Mouse (Mus musculus): Measurements from ENCODE around the gene Gm47969. TPM values are rescaled to one million over a fixed set of nuclear protein-coding genes. Genes with fewer than 3 reads are reported as not detected.
"Not testable (repeated sequence)": the region's sequence is repeated elsewhere in the genome, so short reads cannot be mapped to it uniquely, and the experiment has no call there.

Gene Gm47969
- not detected in 2 replicates for polyA plus RNA-seq (2012; rRNA removed)
- polyA plus RNA-seq (2014; fragmentation: Nextera tagmentation; extraction: Ambion mirVana) = not detected in 2 replicates

GRCm38 (mm10) chr1:83044882-83045427, at the start of gene Gm47969:
Gm47969 (plus strand) TSS chr1:83044932.
- DNase-seq (ENCODE audit: low read depth in 3 of 3, low spot score in 3 of 3) (no peak), ATAC-seq (ENCODE audit: insufficient read depth) (no peak)
- Histone ChIP-seq H3K27me3 (ENCODE audit: control insufficient read depth, insufficient read depth, low read length) (no peaks in the 10 kb centered on the region), H3K4me3 (ENCODE audit: insufficient read depth in 1 of 2, low read depth in 2 of 2, low read length in 2 of 2) (no peak within 1 kb of the TSS), H3K9ac (replicated peaks) (no peak within 1 kb of the TSS), H3K4me1 (replicated peaks; ENCODE audit: control insufficient read depth in 2 of 2, insufficient read depth in 2 of 2, low read length in 1 of 2) (no peaks in the 10 kb centered on the region), H3K4me2 (ENCODE audit: low read depth) (no peak within 1 kb of the TSS), H3K9me3 (ENCODE audit: control insufficient read depth, low read length) (no peaks in the 10 kb centered on the region), H3K36me3 (replicated peaks; ENCODE audit: control insufficient read depth, insufficient read depth, low read depth) (no peaks in the 10 kb centered on the region), H3K27ac (no peak within 1 kb of the TSS)
- TF ChIP-seq EP300 (IDR thresholded peaks at IDR 0.05; ENCODE audit: low read depth) (no peak), CTCF (IDR thresholded peaks at IDR 0.05; ENCODE audit: low read depth) (0 out of 2 replicates have a peak, but pooled peaks have one; percentile 16)
- 28% methylated on average over 5 of the region's 5 CpGs for WGBS (ENCODE audit: insufficient replicate concordance)

- WGBS (ENCODE audit: insufficient replicate concordance) = 77% methylated on average over 7 of the region's 9 CpGs
- not testable (repeated sequence) for H3K4me3 ChIP-seq (ENCODE audit: insufficient read depth in 1 of 2, low read depth in 2 of 2, low read length in 2 of 2); H3K4me1 ChIP-seq (replicated peaks; ENCODE audit: control insufficient read depth in 2 of 2, insufficient read depth in 2 of 2, low read length in 1 of 2); H3K4me2 ChIP-seq (ENCODE audit: low read depth); DNase-seq (ENCODE audit: low read depth in 3 of 3, low spot score in 3 of 3); H3K27ac ChIP-seq; H3K9ac ChIP-seq (replicated peaks); H3K36me3 ChIP-seq (replicated peaks; ENCODE audit: control insufficient read depth, insufficient read depth, low read depth); ATAC-seq (ENCODE audit: insufficient read depth); H3K9me3 ChIP-seq (ENCODE audit: control insufficient read depth, low read length); H3K27me3 ChIP-seq (ENCODE audit: control insufficient read depth, insufficient read depth, low read length)
Measured at GRCm38 (mm10) chr1:83000306-83000705, 44.4 kb upstream of the Gm47969 start, which contains the start of gene Gm47959. Gm47959 (plus strand) TSS chr1:83000548.

GRCm38 (mm10) chr1:83006218-83007179, 38.2 kb upstream of the Gm47969 start:
- 52% methylated on average over 8 of the region's 8 CpGs for WGBS (ENCODE audit: insufficient replicate concordance)
- no peak for TF ChIP-seq EP300 (IDR thresholded peaks at IDR 0.05; ENCODE audit: low read depth)
- no peak for TF ChIP-seq CTCF (IDR thresholded peaks at IDR 0.05; ENCODE audit: low read depth)
- Histone ChIP-seq H3K9me3 (ENCODE audit: control insufficient read depth, low read length) (no peaks in the 10 kb centered on the region), H3K4me1 (replicated peaks; ENCODE audit: control insufficient read depth in 2 of 2, insufficient read depth in 2 of 2, low read length in 1 of 2) (no peaks in the 10 kb centered on the region), H3K36me3 (replicated peaks; ENCODE audit: control insufficient read depth, insufficient read depth, low read depth) (no peaks in the 10 kb centered on the region), H3K4me2 (ENCODE audit: low read depth) (no peak overlapping the region), H3K27ac (no peak overlapping the region), H3K27me3 (ENCODE audit: control insufficient read depth, insufficient read depth, low read length) (no peaks in the 10 kb centered on the region), H3K4me3 (ENCODE audit: insufficient read depth in 1 of 2, low read depth in 2 of 2, low read length in 2 of 2) (no peak overlapping the region), H3K9ac (replicated peaks) (no peak overlapping the region)
- no peak for ATAC-seq (ENCODE audit: insufficient read depth)
- DNase-seq (ENCODE audit: low read depth in 3 of 3, low spot score in 3 of 3) = no peak

GRCm38 (mm10) chr1:83007471-83007870, 37.3 kb upstream of the Gm47969 start:
- Histone ChIP-seq H3K4me1 (replicated peaks; ENCODE audit: control insufficient read depth in 2 of 2, insufficient read depth in 2 of 2, low read length in 1 of 2) (no peaks in the 10 kb centered on the region), H3K9me3 (ENCODE audit: control insufficient read depth, low read length) (no peaks in the 10 kb centered on the region), H3K27me3 (ENCODE audit: control insufficient read depth, insufficient read depth, low read length) (no peaks in the 10 kb centered on the region), H3K4me3 (ENCODE audit: insufficient read depth in 1 of 2, low read depth in 2 of 2, low read length in 2 of 2) (no peak overlapping the region), H3K36me3 (replicated peaks; ENCODE audit: control insufficient read depth, insufficient read depth, low read depth) (no peaks in the 10 kb centered on the region), H3K9ac (replicated peaks) (no peak overlapping the region), H3K27ac (no peak overlapping the region), H3K4me2 (ENCODE audit: low read depth) (no peak overlapping the region)
- ATAC-seq (ENCODE audit: insufficient read depth) (no peak), DNase-seq (ENCODE audit: low read depth in 3 of 3, low spot score in 3 of 3) (no peak)
- WGBS (ENCODE audit: insufficient replicate concordance) = 53% methylated on average over 6 of the region's 6 CpGs
- TF ChIP-seq EP300 (IDR thresholded peaks at IDR 0.05; ENCODE audit: low read depth) (no peak), CTCF (IDR thresholded peaks at IDR 0.05; ENCODE audit: low read depth) (no peak)

- no peak overlapping the region for H3K4me3 ChIP-seq (ENCODE audit: insufficient read depth in 1 of 2, low read depth in 2 of 2, low read length in 2 of 2)
- no peaks in the 10 kb centered on the region for H3K27me3 ChIP-seq (ENCODE audit: control insufficient read depth, insufficient read depth, low read length)
- no peaks in the 10 kb centered on the region for H3K9me3 ChIP-seq (ENCODE audit: control insufficient read depth, low read length)
- H3K9ac ChIP-seq (replicated peaks) = no peak overlapping the region
- ATAC-seq (ENCODE audit: insufficient read depth) (no peak), DNase-seq (ENCODE audit: low read depth in 3 of 3, low spot score in 3 of 3) (no peak)
- no peak overlapping the region for H3K27ac ChIP-seq
- H3K4me2 ChIP-seq (ENCODE audit: low read depth) = no peak overlapping the region
- no peaks in the 10 kb centered on the region for H3K4me1 ChIP-seq (replicated peaks; ENCODE audit: control insufficient read depth in 2 of 2, insufficient read depth in 2 of 2, low read length in 1 of 2)
- no peaks in the 10 kb centered on the region for H3K36me3 ChIP-seq (replicated peaks; ENCODE audit: control insufficient read depth, insufficient read depth, low read depth)
- 80% methylated on average over 3 of the region's 3 CpGs for WGBS (ENCODE audit: insufficient replicate concordance)
- no peak for TF ChIP-seq EP300 (IDR thresholded peaks at IDR 0.05; ENCODE audit: low read depth)
- no peak for TF ChIP-seq CTCF (IDR thresholded peaks at IDR 0.05; ENCODE audit: low read depth)
Measured at GRCm38 (mm10) chr1:83014477-83014876, 30.3 kb upstream of the Gm47969 start.
